Mouse (Mus musculus) c-Kit-positive CD71-negative TER-119-negative erythroid progenitor cells, embryonic 14.5 days (primary cell): Measurements from ENCODE around the gene Tec.

Experiments used
- DNase-seq: peaks from one replicate; pipeline ENCODE4 v3.0.0-alpha.2; 2013; ENCODE audit warnings: low read depth

The Tec gene

DNA sequence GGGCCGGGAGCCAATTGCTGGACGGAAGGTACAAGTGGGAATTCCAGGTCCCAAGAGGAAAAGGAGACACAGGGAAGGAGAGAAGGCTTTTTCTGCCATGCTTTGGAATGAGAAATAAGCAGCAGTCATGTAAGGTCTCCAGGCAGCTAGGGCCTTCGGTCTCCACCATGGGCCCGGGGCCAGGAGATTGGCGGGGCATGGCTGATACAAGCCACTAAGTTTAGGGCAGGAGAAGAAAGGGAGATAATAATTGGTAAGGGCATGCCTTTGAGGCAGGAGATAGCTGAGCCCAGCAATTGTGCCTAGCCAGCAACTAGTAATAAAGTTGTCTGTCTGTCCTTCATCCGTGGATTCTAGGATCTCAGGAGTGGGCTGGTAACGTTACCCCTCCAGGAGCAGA lies 85.2 kb downstream of the Tec start:
- DNase-seq, result no peak

DNA sequence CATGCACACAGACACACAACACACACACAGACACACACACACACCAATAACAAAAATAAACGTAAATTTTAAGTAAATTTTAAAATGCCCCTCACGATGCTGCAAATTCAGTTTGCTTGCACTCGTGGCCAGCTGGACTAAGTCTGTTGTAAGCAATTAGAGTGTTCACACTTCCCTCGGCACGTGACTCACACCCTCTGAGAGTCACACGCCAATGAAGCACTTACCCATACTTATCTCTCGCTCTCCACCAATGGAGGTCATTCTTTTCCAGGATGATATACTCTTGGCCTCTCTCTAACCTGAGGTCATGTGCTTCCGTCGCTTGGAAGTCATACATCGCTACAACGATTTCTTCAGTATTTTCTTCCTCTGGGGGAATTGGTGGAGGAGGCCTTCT lies 86.5 kb downstream of the Tec start:
- DNase-seq, result no peak

DNA sequence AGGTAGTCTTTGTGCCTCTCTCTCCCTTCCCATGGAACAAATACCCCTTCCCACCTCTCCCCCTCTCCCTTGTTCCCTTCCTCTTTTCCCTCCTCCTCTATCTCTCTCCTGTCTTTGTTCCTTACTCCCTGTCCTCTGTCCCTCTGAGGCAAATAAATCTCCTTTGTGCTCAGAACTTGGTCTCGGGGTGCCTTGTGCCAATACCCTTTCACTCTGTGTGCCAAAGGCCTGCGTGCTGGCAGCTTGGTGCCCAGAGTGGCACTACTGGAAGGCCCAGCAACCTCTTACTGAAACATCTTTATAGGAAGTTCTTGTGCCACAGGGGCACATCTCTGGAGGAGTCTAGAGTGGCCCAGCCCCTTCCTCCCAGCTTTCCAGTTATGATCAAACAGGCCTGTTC lies 91.7 kb downstream of the Tec start:
- DNase-seq, result no peak

DNA sequence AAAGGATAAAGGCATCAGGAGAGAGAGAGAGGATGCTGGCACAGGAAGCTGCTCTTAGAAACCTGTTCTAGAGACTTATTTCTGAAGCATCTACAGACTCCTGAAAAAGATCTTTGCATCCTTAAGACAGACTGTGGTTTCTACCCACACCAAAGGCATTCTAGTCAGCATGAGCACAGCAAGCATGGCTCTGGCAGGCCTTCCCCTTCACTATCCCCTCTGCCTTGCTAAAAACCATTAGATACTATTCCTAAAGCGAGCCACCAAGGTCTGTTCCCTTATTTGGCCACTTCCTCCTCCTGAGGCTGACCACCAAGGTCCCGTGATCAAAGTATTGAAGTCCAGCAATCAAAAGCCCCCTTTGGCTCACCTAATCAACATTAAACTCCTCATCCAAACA lies 92.2 kb downstream of the Tec start:
- DNase-seq, result no peak

DNA sequence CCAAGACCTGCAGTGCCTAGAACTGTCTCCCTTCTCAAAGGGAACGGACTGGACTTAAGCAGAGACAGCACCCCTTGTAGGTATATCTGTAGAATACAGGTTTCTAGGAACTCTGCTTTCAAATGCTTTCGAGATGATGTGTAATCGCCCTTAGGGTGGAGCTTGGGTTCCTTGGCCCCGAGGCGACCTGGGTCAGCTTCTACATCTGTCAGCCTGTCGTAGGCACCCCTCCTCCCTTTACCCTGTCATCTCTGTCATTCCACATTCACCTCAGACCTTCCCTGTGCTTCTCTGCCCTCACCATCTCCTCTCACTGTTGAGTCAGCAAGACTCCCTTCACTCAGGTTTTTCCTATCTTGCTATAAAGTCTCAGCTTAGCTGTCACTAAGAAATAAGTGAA lies 98.4 kb downstream of the Tec start:
- DNase-seq, result no peak

DNA sequence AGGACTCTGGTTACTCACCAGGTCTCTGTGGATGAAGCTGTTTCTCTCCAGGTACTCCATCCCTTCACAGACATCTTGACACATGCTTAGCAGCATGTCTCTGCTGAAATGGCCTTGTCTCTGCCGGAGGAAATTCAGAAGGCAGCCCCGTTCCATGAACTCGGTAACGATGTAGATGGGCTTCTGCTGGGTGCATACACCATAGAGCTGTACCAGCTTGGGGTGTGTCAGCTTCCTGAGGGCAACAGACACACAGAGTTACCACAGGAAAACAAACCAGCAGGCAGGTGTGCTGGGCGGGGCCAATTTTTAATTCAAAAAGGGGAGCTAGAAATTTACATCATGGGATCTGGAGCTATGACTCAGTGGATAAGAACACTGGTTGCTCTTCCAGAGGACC lies 104.7 kb downstream of the Tec start:
- no peak for DNase-seq

DNA sequence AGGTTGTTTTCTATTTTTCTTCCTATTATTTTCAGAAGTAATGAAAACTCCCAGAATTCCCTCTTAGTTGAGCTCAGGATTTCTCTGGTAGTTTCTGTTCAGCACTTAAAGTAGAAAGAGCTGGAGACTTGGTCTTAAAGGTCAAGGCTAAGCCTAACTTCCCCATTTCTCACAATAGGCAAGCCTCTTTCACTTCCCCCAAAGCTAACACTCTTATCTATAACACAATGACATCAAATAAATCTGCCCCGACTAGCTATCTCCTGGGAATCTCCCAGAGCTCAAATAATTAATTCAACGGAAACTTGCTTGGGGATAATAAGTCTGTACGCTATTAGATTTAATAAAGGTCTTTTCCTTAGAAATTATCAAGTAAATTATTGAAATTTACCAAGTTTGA lies 105.3 kb downstream of the Tec start:
- DNase-seq, result peak; percentile 28

DNA sequence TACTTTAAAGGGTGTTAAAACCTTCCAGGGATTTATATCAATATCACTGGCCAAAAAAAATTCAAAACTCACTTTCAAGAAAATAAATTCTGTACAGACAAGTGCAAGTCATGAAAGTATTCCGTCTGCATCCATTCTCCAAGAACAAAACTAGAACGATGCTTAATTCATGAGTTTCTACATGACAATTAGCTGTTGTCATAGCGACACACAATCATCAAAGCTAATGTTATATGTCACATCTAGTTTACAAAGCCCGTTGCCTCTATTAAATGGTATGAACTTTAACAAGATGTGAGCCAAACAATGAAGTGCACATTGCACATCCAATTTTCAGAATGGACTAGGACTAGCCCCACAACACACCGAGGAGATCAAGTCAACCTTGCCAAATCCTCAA lies 106.5 kb downstream of the Tec start:
- no peak for DNase-seq

DNA sequence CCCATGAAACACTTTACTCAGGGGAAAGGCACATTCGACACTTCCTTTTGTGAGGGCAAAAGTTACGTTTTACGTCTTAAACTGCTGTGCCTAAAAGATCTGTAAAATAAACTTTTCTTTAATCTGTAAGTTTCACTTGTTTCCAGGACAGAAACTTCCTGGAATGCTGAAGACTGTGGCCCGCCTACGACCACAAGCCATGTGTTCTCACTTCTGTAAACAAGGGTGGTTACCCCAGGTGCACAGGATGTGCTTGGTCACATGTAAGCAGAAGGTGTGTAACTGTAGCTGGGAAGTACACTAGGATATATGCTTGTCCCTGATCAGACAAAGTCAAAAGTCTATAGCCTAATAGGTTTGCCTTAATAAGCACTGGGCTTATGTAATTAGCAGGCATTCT lies 107.0 kb downstream of the Tec start:
- DNase-seq, result no peak

DNA sequence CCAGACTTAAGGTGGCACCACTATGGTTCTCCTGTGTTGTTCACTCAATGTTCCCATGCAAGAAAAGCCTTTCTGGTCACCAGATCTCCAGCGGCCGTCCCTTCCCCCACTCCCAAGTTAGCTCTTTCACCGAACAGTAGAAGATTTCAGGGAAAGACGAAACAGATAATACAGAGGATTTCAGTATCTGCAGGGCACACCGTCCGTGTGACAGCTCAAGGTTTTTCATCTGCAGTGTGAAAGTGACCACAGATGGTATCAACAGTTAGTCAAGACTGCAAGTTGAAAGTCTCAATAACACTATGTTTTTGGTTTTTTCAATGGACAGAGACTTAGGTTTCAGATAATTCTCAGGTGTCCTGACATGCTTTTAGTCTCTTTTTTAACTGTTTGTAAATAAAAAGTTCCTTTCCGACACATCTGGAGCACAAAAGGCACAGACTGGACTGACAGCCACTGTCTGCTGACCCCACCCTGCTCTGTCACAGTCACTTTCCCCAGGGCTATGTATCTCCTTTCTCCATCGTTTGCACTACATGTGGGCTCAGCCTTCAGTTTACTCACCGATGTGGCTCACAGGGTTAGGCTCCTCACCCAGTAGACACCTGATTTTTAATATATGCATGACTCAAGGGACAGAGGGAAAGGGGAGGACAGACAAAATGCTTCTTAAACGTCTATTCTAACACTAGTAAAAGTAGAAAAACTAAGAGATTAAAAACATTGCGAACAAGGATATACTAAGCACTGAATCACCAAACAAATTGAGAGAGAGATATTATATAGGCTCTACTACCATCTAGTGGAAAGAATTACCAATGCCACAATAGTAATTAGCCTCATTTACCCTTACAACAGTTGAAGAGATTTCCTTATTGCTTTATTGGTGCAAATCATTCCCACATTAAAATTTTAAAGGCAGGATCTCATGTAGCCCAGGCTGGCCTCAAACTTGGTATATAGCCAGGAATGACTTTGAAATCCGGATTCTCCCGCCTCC lies 109.1 kb downstream of the Tec start:
- no peak for DNase-seq

DNA sequence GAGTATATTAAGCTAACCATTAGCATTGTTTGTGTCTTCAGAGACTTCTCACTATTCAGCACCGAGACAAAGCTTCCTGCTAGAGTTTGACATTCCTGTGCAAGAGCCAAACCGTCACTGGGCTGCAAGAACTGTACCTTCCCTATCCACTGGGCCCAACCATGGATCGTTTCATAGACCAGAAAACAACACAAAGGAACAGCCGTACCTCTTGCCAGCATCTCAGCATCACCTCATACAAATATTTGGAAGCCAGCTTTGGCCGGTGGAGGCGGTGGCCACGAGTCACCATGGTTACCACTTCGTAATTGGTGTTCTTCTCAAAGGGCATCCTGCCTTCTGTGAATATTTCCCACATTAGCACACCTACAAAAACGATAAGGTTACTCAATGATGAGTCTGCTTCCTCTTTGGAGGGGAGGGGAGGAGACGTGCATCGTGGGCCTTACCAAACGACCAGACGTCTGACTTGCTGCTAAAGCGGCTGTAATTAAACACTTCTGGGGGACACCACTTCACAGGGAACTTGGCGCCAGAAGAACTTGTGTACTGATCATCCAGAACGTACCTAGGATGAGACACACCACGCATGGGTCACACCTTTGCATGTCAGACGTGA lies 111.0 kb downstream of the Tec start:
- DNase-seq, result no peak

DNA sequence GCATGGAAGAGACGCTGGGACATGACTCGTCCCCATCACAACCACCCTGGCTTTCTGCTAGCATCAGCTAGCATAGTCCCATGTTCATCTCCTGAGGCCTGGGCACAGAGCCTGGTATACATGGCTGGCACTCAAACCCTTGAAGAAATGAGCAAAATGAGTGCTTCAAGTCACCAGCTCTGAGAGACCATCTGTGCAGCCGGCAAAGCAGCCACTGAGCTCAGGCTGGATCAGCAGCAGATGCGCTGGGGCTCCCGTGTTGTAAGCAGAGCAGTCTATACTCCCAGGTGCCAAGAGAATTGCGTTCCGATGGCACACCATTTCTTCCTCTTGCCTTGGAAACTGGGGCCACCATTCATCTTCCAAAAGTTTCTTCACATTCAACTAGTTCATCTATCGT lies 112.3 kb downstream of the Tec start:
- DNase-seq, result no peak

DNA sequence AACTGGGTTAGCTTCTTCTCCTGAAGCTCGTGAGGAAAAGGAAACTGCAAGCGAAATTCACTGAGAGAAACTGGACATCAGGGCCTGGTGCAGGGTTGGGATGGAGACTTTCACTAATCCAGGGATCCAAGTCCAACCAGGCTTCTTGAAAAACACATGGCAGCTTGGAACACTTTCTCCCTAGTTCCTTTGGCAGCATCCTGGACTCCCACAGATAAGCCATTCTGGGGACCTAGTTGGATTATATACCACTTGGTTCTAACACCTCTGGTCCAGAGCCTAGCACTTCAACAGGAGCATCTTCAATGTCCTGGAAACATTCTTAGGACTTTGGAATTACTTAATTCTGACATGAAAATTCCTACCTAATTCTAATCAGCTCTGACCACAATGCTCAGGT lies 113.2 kb downstream of the Tec start:
- no peak for DNase-seq

DNA sequence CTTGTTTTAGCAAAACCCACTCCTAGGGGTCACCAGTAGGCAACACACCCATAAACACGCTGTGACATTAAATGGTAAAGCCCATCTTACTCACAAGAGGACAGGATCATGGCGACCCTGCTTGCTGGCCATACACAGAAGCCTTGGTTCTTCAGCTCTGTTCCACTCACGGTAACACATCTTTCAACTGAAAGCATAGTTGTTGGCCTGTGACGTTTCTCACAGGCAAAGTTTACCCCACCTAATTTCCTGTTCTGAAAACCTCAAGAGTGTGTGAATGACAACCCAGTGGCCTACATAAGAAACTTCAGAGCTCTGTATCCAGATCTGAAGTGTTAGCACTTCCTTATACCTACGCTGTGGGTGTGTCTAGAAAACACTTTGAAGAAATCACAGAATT lies 115.7 kb downstream of the Tec start, which contains the start of gene Txk:
TSS of gene Txk (minus strand) at position 193 of the 400 bp plus-strand sequence.
- no peak for DNase-seq

DNA sequence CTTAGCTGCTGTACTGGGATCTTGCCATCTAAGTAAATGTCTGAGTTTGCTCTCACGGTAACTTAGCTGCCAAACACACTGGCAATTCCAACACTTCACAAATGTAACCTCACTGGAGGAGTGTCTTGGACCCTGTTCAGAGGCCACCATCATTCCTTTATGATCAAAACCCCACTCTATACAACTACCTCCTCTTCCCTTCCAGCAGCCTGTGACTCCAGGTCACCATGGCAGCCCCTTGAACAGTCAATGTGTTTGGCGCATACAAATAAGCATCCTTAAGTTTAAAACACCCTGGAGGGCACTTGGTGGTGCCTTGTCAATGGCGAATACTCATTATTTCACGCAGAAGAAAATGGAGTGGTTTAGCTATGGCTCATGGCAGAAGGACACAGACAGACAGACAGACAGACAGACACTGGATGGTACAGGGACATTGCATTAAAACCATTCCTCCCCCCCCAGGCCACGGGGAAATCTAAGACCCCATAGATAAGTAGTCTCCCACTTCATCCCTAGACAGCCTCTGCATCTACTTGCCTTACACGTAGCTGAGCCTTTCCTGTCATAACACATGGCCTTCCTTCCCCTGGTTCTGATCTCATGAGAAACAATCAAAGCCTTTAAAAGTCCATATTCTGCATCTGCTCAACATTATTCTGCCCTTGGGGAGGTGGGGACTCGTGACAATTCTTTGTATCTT lies 117.1 kb downstream of the Tec start:
- no peak for DNase-seq

DNA sequence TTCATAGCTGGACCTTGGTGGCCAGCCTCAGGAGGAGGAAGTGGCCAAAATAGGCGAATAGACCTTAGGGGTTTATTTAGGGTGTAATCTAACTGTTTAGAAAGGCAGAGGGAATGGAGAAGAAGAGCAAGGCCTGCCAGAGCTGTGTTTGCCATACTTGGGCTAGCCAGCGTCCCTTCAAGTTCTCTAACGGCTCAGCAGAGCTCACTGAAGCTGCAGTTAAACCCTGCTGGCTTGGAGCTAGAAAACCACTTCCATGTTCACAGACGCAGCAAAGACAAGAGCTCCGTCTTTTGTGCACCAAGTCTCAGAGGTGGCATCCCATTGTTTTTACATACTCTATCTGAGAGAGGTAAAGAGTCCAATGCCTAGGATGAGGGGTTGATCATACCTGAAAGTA lies 118.1 kb downstream of the Tec start:
- DNase-seq, result no peak

DNA sequence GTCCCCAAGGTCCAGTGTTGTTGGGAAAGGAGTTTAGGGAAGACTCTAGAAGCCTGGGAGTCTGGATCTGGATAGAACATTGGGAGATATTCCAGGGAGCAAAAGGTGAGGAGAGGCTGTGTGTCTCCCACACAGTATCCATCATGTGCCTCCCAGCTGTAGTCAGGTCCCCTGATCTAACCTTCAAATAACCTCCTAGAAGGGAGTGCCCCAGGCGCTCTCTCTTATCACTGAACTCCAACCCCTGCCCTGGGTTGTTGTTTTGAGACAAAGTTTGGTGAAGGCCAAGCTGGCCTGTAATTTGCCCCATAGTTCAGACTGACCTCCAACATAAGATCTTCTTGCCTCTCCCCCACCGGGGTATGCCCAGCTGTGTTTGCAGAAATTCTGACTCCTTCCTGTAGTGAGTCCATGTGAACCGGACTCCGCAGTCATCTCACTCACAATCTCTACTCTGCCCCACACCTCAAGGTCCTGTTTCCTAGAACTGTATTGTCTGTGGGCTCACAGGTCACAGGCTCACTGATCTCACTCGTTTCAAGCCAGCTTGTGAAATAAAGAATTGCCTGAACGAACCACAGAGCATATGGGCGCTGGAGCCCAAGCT lies 119.5 kb downstream of the Tec start:
- no peak for DNase-seq

DNA sequence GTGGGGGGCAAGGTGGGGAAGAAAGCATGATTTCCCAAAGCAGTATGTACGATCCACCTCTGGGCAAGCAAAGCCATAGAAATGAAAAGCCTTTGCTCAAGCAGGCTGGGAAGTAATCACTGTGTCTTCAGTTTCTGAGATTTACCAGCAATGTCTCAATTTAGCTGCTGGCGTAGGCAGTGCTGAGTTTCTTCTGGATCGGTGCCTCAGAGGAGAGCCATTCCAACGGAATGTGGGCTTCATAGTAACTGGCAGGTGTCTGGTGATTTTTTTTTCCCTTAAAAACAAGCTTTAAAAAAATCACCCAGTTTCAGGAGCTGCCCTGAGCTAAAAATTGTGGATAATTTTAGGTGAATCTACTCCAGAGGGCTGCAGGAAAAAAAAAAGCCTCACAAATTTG lies 120.9 kb downstream of the Tec start:
- DNase-seq, result no peak

DNA sequence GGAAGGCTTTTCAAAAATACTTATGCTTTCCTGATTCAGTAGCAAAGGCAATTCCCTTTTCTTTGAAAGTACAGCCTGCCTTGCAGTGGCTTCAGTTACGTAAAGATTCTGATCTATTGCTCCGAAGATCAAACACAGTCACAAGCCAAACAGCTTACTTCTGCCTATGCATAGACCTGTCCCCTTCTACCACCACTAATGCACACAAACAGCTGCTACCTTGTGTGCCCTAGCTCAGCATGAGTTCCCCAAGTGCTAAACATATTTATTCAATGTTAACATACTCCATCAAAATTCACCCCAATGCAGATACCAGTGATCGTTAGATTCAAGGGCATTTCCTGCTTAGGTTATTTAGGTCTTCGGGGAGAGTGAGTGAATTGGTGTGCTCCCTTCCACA lies 121.8 kb downstream of the Tec start:
- no peak for DNase-seq

DNA sequence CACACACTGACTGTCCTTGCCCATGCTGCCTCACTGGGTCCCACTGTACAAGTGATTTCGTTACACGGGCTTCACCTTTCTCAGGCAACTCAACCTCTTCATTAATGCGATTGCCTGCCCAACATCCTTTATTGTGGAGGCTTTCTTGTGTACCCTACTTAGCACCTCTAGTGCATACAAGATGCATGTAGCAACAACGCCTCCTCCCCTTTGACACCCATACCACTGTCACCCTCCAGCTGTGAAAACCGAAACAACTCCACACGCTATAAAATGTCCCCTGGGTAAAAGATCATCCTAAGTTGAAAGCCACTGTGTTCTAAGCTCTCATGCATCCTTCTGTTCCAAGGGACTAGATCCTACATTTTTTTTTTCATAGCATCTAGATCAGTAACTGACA lies 125.2 kb downstream of the Tec start:
- DNase-seq, result no peak

DNA sequence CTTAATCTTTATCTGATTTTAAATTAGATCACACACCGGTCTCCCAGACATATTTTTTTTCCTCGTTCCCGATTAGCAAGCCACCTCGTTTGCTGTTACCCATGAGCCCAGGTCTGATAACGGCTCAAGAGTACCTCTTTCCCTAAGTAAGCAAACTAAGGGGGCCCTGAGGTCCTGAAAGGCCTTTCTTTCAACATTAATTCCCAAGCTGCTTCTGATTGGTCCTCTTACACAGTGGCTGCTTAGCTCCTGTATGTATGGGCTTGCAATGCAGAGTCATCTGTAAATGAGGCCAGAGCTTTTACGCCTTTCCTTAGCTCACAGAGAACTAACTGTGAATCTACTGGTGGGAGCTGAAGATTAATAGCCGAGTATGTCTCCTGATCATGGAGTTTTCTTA lies 131.4 kb downstream of the Tec start:
- no peak for DNase-seq

DNA sequence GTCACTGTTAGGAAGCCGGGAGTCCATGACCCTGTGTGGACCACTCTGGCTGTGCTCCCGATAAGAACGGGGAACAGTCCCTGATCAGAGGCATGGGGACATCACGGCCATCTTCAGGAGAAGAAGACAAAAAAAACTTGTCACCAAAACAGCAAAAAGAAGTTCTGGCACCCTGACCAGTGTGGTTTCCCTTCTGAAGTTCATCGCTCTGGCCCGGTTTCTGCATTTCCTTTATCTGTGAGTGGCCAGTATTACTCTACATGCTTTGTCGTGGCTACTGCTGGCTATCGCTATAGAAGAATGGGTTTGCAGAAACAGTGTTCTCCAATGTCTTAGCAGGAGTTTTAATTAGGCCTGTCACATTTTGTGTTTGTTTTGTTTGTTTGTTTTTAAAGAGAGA lies 131.8 kb downstream of the Tec start:
- no peak for DNase-seq

DNA sequence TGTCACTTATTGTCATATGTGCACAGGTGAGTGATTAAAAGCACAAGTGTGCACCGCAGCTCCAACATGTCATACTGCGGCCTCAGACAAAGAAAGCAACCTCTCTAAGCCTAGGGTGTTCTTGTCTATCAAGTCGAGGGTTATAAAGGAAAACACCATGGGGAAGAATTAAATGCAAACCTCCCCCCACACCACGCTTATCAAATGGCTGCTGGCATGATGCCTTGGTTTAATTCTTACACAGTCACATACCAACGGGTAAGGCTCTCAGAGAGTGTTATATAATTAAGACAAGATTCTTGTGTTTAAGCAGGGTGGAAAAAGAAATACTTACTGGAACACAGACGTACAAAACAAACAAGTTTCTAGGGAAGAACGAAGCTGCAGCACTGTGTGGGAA lies 132.5 kb downstream of the Tec start:
- no peak for DNase-seq
